Mouse (Mus musculus): ENCODE data around the gene Pla2g5.

Pla2g5 gene

GRCm38 (mm10) chr4:138796513-138797216, 66.6 kb downstream of the Pla2g5 start:
- Histone ChIP-seq H3K27me3 (ENCODE audit: control insufficient read depth, insufficient read depth, low read length, poor library complexity, severe bottlenecking) (no peaks in the 10 kb centered on the region), H3K36me3 (ENCODE audit: control insufficient read depth, insufficient read depth, low read length, poor library complexity, severe bottlenecking) (no peaks in the 10 kb centered on the region)
- no peak for DNase-seq (ENCODE audit: low read depth, low spot score)

- H3K36me3 ChIP-seq (ENCODE audit: control insufficient read depth, insufficient read depth, low read length, poor library complexity, severe bottlenecking) = no peaks in the 10 kb centered on the region
- H3K27me3 ChIP-seq (ENCODE audit: control insufficient read depth, insufficient read depth, low read length, poor library complexity, severe bottlenecking) = no peaks in the 10 kb centered on the region
- DNase-seq (ENCODE audit: low read depth, low spot score) = no peak
Observed at GRCm38 (mm10) chr4:138794344-138794743, 68.9 kb downstream of the Pla2g5 start.

GRCm38 (mm10) chr4:138793276-138793675, 70.0 kb downstream of the Pla2g5 start:
- no peak for DNase-seq (ENCODE audit: low read depth, low spot score)
- no peaks in the 10 kb centered on the region for H3K36me3 ChIP-seq (ENCODE audit: control insufficient read depth, insufficient read depth, low read length, poor library complexity, severe bottlenecking)

GRCm38 (mm10) chr4:138792599-138792998, 70.7 kb downstream of the Pla2g5 start:
- DNase-seq (ENCODE audit: low read depth, low spot score) = no peak
- H3K27me3 ChIP-seq (ENCODE audit: control insufficient read depth, insufficient read depth, low read length, poor library complexity, severe bottlenecking) = no peaks in the 10 kb centered on the region
- no peaks in the 10 kb centered on the region for H3K36me3 ChIP-seq (ENCODE audit: control insufficient read depth, insufficient read depth, low read length, poor library complexity, severe bottlenecking)

More at GRCm38 (mm10) chr4:138793276-138793675, 70.0 kb downstream of the Pla2g5 start:
- no peaks in the 10 kb centered on the region for H3K27me3 ChIP-seq (ENCODE audit: control insufficient read depth, insufficient read depth, low read length, poor library complexity, severe bottlenecking)

- DNase-seq (ENCODE audit: low read depth, low spot score) = no peak
- Histone ChIP-seq H3K36me3 (ENCODE audit: control insufficient read depth, insufficient read depth, low read length, poor library complexity, severe bottlenecking) (no peaks in the 10 kb centered on the region), H3K27me3 (ENCODE audit: control insufficient read depth, insufficient read depth, low read length, poor library complexity, severe bottlenecking) (no peaks in the 10 kb centered on the region; the same call in 1 of the 2 replicates)
Observed at GRCm38 (mm10) chr4:138791452-138791851, 71.8 kb downstream of the Pla2g5 start.

GRCm38 (mm10) chr4:138788381-138788780, 74.9 kb downstream of the Pla2g5 start:
- no peak for DNase-seq (ENCODE audit: low read depth, low spot score)
- H3K36me3 ChIP-seq (ENCODE audit: control insufficient read depth, insufficient read depth, low read length, poor library complexity, severe bottlenecking) = no peaks in the 10 kb centered on the region
- no peaks in the 10 kb centered on the region; the same call in 1 of the 2 replicates for H3K27me3 ChIP-seq (ENCODE audit: control insufficient read depth, insufficient read depth, low read length, poor library complexity, severe bottlenecking)

- no peaks in the 10 kb centered on the region; the same call in 1 of the 2 replicates for H3K27me3 ChIP-seq (ENCODE audit: control insufficient read depth, insufficient read depth, low read length, poor library complexity, severe bottlenecking)
- DNase-seq (ENCODE audit: low read depth, low spot score) = no peak
- no peaks in the 10 kb centered on the region for H3K36me3 ChIP-seq (ENCODE audit: control insufficient read depth, insufficient read depth, low read length, poor library complexity, severe bottlenecking)
Observed at GRCm38 (mm10) chr4:138786141-138786540, 77.1 kb downstream of the Pla2g5 start.

GRCm38 (mm10) chr4:138785721-138786120, 77.6 kb downstream of the Pla2g5 start:
- no peaks in the 10 kb centered on the region for H3K36me3 ChIP-seq (ENCODE audit: control insufficient read depth, insufficient read depth, low read length, poor library complexity, severe bottlenecking)
- H3K27me3 ChIP-seq (ENCODE audit: control insufficient read depth, insufficient read depth, low read length, poor library complexity, severe bottlenecking) = no peaks in the 10 kb centered on the region; the same call in 1 of the 2 replicates
- no peak for DNase-seq (ENCODE audit: low read depth, low spot score)

- H3K36me3 ChIP-seq (ENCODE audit: control insufficient read depth, insufficient read depth, low read length, poor library complexity, severe bottlenecking) = no peaks in the 10 kb centered on the region
- DNase-seq (ENCODE audit: low read depth, low spot score) = no peak
- no peaks in the 10 kb centered on the region for H3K27me3 ChIP-seq (ENCODE audit: control insufficient read depth, insufficient read depth, low read length, poor library complexity, severe bottlenecking)
Observed at GRCm38 (mm10) chr4:138782098-138782497, 81.2 kb downstream of the Pla2g5 start.

GRCm38 (mm10) chr4:138780300-138780699, 83.0 kb downstream of the Pla2g5 start:
- H3K27me3 ChIP-seq (ENCODE audit: control insufficient read depth, insufficient read depth, low read length, poor library complexity, severe bottlenecking) = no peaks in the 10 kb centered on the region

GRCm38 (mm10) chr4:138777417-138778407, 85.6 kb downstream of the Pla2g5 start:
- Histone ChIP-seq H3K27me3 (ENCODE audit: control insufficient read depth, insufficient read depth, low read length, poor library complexity, severe bottlenecking) (no peaks in the 10 kb centered on the region), H3K36me3 (ENCODE audit: control insufficient read depth, insufficient read depth, low read length, poor library complexity, severe bottlenecking) (no peaks in the 10 kb centered on the region)
- no peak for DNase-seq (ENCODE audit: low read depth, low spot score)

More at GRCm38 (mm10) chr4:138780300-138780699, 83.0 kb downstream of the Pla2g5 start:
- no peaks in the 10 kb centered on the region for H3K36me3 ChIP-seq (ENCODE audit: control insufficient read depth, insufficient read depth, low read length, poor library complexity, severe bottlenecking)
- DNase-seq (ENCODE audit: low read depth, low spot score) = no peak

GRCm38 (mm10) chr4:138775435-138775834, 87.8 kb downstream of the Pla2g5 start, which contains the start of gene Pla2g2d:
TSS of gene Pla2g2d (plus strand) at chr4:138775735.
- no peak for DNase-seq (ENCODE audit: low read depth, low spot score)
- Histone ChIP-seq H3K36me3 (ENCODE audit: control insufficient read depth, insufficient read depth, low read length, poor library complexity, severe bottlenecking) (no peaks in the 10 kb centered on the region), H3K27me3 (ENCODE audit: control insufficient read depth, insufficient read depth, low read length, poor library complexity, severe bottlenecking) (no peaks in the 10 kb centered on the region)

GRCm38 (mm10) chr4:138772386-138772785, 90.9 kb downstream of the Pla2g5 start:
- no peak for DNase-seq (ENCODE audit: low read depth, low spot score)
- Histone ChIP-seq H3K27me3 (ENCODE audit: control insufficient read depth, insufficient read depth, low read length, poor library complexity, severe bottlenecking) (no peaks in the 10 kb centered on the region), H3K36me3 (ENCODE audit: control insufficient read depth, insufficient read depth, low read length, poor library complexity, severe bottlenecking) (no peaks in the 10 kb centered on the region)

GRCm38 (mm10) chr4:138771970-138772369, 91.3 kb downstream of the Pla2g5 start:
- H3K27me3 ChIP-seq (ENCODE audit: control insufficient read depth, insufficient read depth, low read length, poor library complexity, severe bottlenecking) = no peaks in the 10 kb centered on the region
- H3K36me3 ChIP-seq (ENCODE audit: control insufficient read depth, insufficient read depth, low read length, poor library complexity, severe bottlenecking) = no peaks in the 10 kb centered on the region
- DNase-seq (ENCODE audit: low read depth, low spot score) = no peak

GRCm38 (mm10) chr4:138762266-138762665, 101.0 kb downstream of the Pla2g5 start:
- Histone ChIP-seq H3K27me3 (ENCODE audit: control insufficient read depth, insufficient read depth, low read length, poor library complexity, severe bottlenecking) (no peaks in the 10 kb centered on the region), H3K36me3 (ENCODE audit: control insufficient read depth, insufficient read depth, low read length, poor library complexity, severe bottlenecking) (no peaks in the 10 kb centered on the region)
- DNase-seq (ENCODE audit: low read depth, low spot score) = no peak
